In genomic region chr17:35232043-35232442, GRCm38 (mm10) we compare ENCODE assay signal across 8 mouse cellular contexts. TPM values are rescaled to one million over a fixed set of nuclear protein-coding genes. Genes with fewer than 3 reads are reported as not detected.
DNase-seq lines count a peak whose midpoint lies in the region; ATAC-seq and TF ChIP-seq lines count a peak whose summit lies in the region.

No protein-coding gene starts in this region.

- H3K27ac ChIP-seq in hindbrain, embryonic 10.5 days, result no peak overlapping the region

- H3K9me3 ChIP-seq in E14TG2a.4 (ENCODE audit: low read length), result no peaks in the 10 kb centered on the region
- H3K9me3 ChIP-seq in hindbrain, embryonic 10.5 days, result no peaks in the 10 kb centered on the region

- ATAC-seq in erythroid progenitor cell, adult 5-6 weeks (replicated peaks; ENCODE audit: low FRiP score, poor library complexity, severe bottlenecking), result peak; percentile 60

- peaks cover 6% of the 10 kb centered on the region for H3K27me3 ChIP-seq in E14TG2a.4 (ENCODE audit: insufficient read depth, low read length)
- no peaks in the 10 kb centered on the region for H3K27me3 ChIP-seq in hindbrain, embryonic 10.5 days (ENCODE audit: insufficient read depth, poor library complexity, severe bottlenecking)

- no peak overlapping the region for H3K4me3 ChIP-seq in E14TG2a.4 (replicated peaks; ENCODE audit: low read length)
- H3K4me3 ChIP-seq in hindbrain, embryonic 10.5 days, result peak overlapping the region; percentile 12; the same call in 1 of the 2 replicates

- TF ChIP-seq CTCF in E14TG2a.4 (conservative IDR thresholded peaks at IDR 0.05; ENCODE audit: low read length), result peak; percentile 86
- TF ChIP-seq CTCF in brain, embryonic 14.5 days (IDR thresholded peaks at IDR 0.05; ENCODE audit: borderline replicate concordance, extremely low read depth, insufficient read depth, insufficient read length), result peak; percentile 96

- WGBS in hindbrain, embryonic 10.5 days, result 13% methylated on average over 12 of the region's 12 CpGs

- TF ChIP-seq POLR2A in brain, embryonic 14.5 days (IDR thresholded peaks at IDR 0.05; ENCODE audit: borderline replicate concordance, extremely low read depth, insufficient read depth, insufficient read length, poor library complexity, severe bottlenecking), result no peak

- peaks cover 38% of the 10 kb centered on the region for H3K4me1 ChIP-seq in E14TG2a.4 (replicated peaks; ENCODE audit: low read depth, low read length)
- H3K4me1 ChIP-seq in hindbrain, embryonic 10.5 days (replicated peaks), result peaks cover 38% of the 10 kb centered on the region

- peaks cover 63% of the 10 kb centered on the region for H3K36me3 ChIP-seq in E14TG2a.4 (ENCODE audit: insufficient read depth, low read length)
- H3K36me3 ChIP-seq in hindbrain, embryonic 10.5 days, result peaks cover 62% of the 10 kb centered on the region

- peak; percentile 83 for DNase-seq in brain, embryonic 14.5 days (ENCODE audit: low read depth)
- peak; percentile 88 for DNase-seq in hindbrain, embryonic 10.5 days (ENCODE audit: low spot score)
- DNase-seq in layer of hippocampus, postnatal 10 days (ENCODE audit: low spot score in 2 of 2), result peak; percentile 91 to 92
- DNase-seq in lung, postnatal 36 days, result peak; percentile 92
- DNase-seq in retina, postnatal 7 days (ENCODE audit: low read depth, low spot score), result peak; percentile 75
- peak; percentile 69 for DNase-seq in urinary bladder, adult 2 months (ENCODE audit: low spot score)

RNA-seq across cellular contexts. Expression of gene Atp6v1g2, which starts 1.4 kb away (rescaled TPM):
- 72.5 and 74.9 TPM in 2 replicates for polyA plus RNA-seq in brain, embryonic 14.5 days (2012; rRNA removed)
- total RNA-seq in erythroid progenitor cell, adult 5-6 weeks (2015; ENCODE audit: low replicate concordance), result 6.1 TPM in 1 of 2 replicates, not detected in the other
- not detected in 2 replicates for total RNA-seq in erythroid progenitor cell, adult 5-6 weeks (2017; ENCODE audit: low replicate concordance)
- 7.6 and 12.9 TPM in 2 replicates for polyA plus RNA-seq in hindbrain, embryonic 10.5 days (2016; fragmentation: Nextera tagmentation; extraction: Ambion mirVana)
- 100 to 1,000 TPM; 310 to 356 TPM for total RNA-seq in layer of hippocampus, postnatal 10 days (2021)
- 11.9 and 14.5 TPM in 2 replicates for polyA plus RNA-seq in urinary bladder, adult 2 months (2012; rRNA removed)

RNA-seq across cellular contexts. Expression of gene Nfkbil1, which starts 3.5 kb away (rescaled TPM):
- 13.4 and 17.3 TPM in 2 replicates for polyA plus RNA-seq in brain, embryonic 14.5 days (2012; rRNA removed)
- 0.84 and 1.1 TPM in 2 replicates for total RNA-seq in erythroid progenitor cell, adult 5-6 weeks (2015; ENCODE audit: low replicate concordance)
- 3.0 TPM in 1 of 2 replicates, not detected in the other for total RNA-seq in erythroid progenitor cell, adult 5-6 weeks (2017; ENCODE audit: low replicate concordance)
- 10.2 and 11.6 TPM in 2 replicates for polyA plus RNA-seq in hindbrain, embryonic 10.5 days (2016; fragmentation: Nextera tagmentation; extraction: Ambion mirVana)
- total RNA-seq in layer of hippocampus, postnatal 10 days (2021), result 10 to 100 TPM; 14.2 to 15.5 TPM
- polyA plus RNA-seq in urinary bladder, adult 2 months (2012; rRNA removed), result 14.0 and 15.4 TPM in 2 replicates

RNA-seq across cellular contexts. Expression of gene Ddx39b, which starts 9.5 kb away (rescaled TPM):
- polyA plus RNA-seq in brain, embryonic 14.5 days (2012; rRNA removed), result 887 and 1,110 TPM in 2 replicates
- 169 and 179 TPM in 2 replicates for total RNA-seq in erythroid progenitor cell, adult 5-6 weeks (2015; ENCODE audit: low replicate concordance)
- 80.1 and 99.9 TPM in 2 replicates for total RNA-seq in erythroid progenitor cell, adult 5-6 weeks (2017; ENCODE audit: low replicate concordance)
- polyA plus RNA-seq in hindbrain, embryonic 10.5 days (2016; fragmentation: Nextera tagmentation; extraction: Ambion mirVana), result 661 and 692 TPM in 2 replicates
- total RNA-seq in layer of hippocampus, postnatal 10 days (2021), result 100 to 1,000 TPM; 257 to 272 TPM
- 314 and 350 TPM in 2 replicates for polyA plus RNA-seq in urinary bladder, adult 2 months (2012; rRNA removed)

RNA-seq across cellular contexts. Expression of gene Gm16181, which starts 11.4 kb away (rescaled TPM):
- not detected in 2 replicates for polyA plus RNA-seq in brain, embryonic 14.5 days (2012; rRNA removed)
- not detected in 2 replicates for total RNA-seq in erythroid progenitor cell, adult 5-6 weeks (2015; ENCODE audit: low replicate concordance)
- total RNA-seq in erythroid progenitor cell, adult 5-6 weeks (2017; ENCODE audit: low replicate concordance), result not detected in 2 replicates
- polyA plus RNA-seq in hindbrain, embryonic 10.5 days (2016; fragmentation: Nextera tagmentation; extraction: Ambion mirVana), result 0.42 and 0.46 TPM in 2 replicates
- total RNA-seq in layer of hippocampus, postnatal 10 days (2021), result not detected
- polyA plus RNA-seq in urinary bladder, adult 2 months (2012; rRNA removed), result 0.18 TPM in 1 of 2 replicates, not detected in the other

RNA-seq across cellular contexts. Expression of gene Lta, which starts 26.9 kb away (rescaled TPM):
- 0.27 and 0.29 TPM in 2 replicates for polyA plus RNA-seq in brain, embryonic 14.5 days (2012; rRNA removed)
- total RNA-seq in erythroid progenitor cell, adult 5-6 weeks (2015; ENCODE audit: low replicate concordance), result not detected in 2 replicates
- 0.90 TPM in 1 of 2 replicates, not detected in the other for total RNA-seq in erythroid progenitor cell, adult 5-6 weeks (2017; ENCODE audit: low replicate concordance)
- polyA plus RNA-seq in hindbrain, embryonic 10.5 days (2016; fragmentation: Nextera tagmentation; extraction: Ambion mirVana), result not detected in 2 replicates
- total RNA-seq in layer of hippocampus, postnatal 10 days (2021), result under 1 TPM; 0.43 to 0.71 TPM
- polyA plus RNA-seq in urinary bladder, adult 2 months (2012; rRNA removed), result 0.29 and 0.43 TPM in 2 replicates
